Mouse (Mus musculus) forebrain, embryonic 11.5 days (tissue): ENCODE results near the gene Iqschfp. TPM values are rescaled to one million over a fixed set of nuclear protein-coding genes. Genes with fewer than 3 reads are reported as not detected.

ENCODE experiments used
- ATAC-seq: fragments of 200-750 bp; cut with Nextera tagmentation; replicated peaks from 2 replicates; pipeline ENCODE4 v1.8.0; 2017; ENCODE audit warnings: moderate TSS enrichment; ENCODE audit not compliant: low FRiP score
- DNase-seq: peaks from one replicate; pipeline ENCODE4 v3.0.0-alpha.2; 2017; ENCODE audit warnings: low spot score
- H3K27ac ChIP-seq: fragments of 300-500 bp; sonication (generic); 2 replicates; pipeline ENCODE4 v1.5.1; 2014; ENCODE audit warnings: low read depth, low read length
- H3K27me3 ChIP-seq: fragments of 300-500 bp; sonication (generic); 2 replicates; pipeline ENCODE4 v1.6.1; 2014; ENCODE audit warnings: mild to moderate bottlenecking, low read length, mixed read lengths; ENCODE audit not compliant: control insufficient read depth, insufficient read depth
- H3K36me3 ChIP-seq: fragments of 300-500 bp; sonication (generic); 2 replicates; pipeline ENCODE4 v1.6.1; 2014; ENCODE audit warnings: mild to moderate bottlenecking, low read length, moderate library complexity, mixed read lengths; ENCODE audit not compliant: control insufficient read depth, insufficient read depth
- H3K4me1 ChIP-seq: fragments of 300-500 bp; sonication (generic); replicated peaks from 2 replicates; pipeline ENCODE4 v1.6.1; 2014; ENCODE audit warnings: low read length, mixed read lengths; ENCODE audit not compliant: control insufficient read depth, insufficient read depth
- H3K4me2 ChIP-seq: fragments of 300-500 bp; sonication (generic); 2 replicates; pipeline ENCODE4 v1.6.1; 2014; ENCODE audit warnings: low read depth, mild to moderate bottlenecking, low read length, moderate library complexity, mixed read lengths; ENCODE audit not compliant: severe bottlenecking
- H3K4me3 ChIP-seq: fragments of 300-500 bp; sonication (generic); 2 replicates; pipeline ENCODE4 v1.5.1; 2014; ENCODE audit warnings: low read depth, low read length
- H3K9ac ChIP-seq: fragments of 300-500 bp; sonication (generic); 2 replicates; pipeline ENCODE4 v1.6.1; 2014; ENCODE audit warnings: low read length
- H3K9me3 ChIP-seq: fragments of 300-500 bp; sonication (generic); 2 replicates; pipeline ENCODE4 v1.6.1; 2016; ENCODE audit warnings: low read length, mixed read lengths; ENCODE audit not compliant: control insufficient read depth
- WGBS: fragments of 180-500 bp; shearing (Covaris S2); extraction: QIAGEN DNeasy Blood & Tissue Kit; methylation state at CpG from one replicate; pipeline ENCODE4 v1.1.7; 2014; 5-methylcytosine and 5-hydroxymethylcytosine counted together
- polyA plus RNA-seq: library from polyadenylated mRNA; unstranded; fragments of >200 nt; fragmentation: Nextera tagmentation; extraction: Ambion mirVana; gene quantifications from 2 replicates; pipeline ENCODE4 v1.2.1, GENCODE M21; 2014

Iqschfp gene
- polyA plus RNA-seq, 1 experiment from 2014 or later, result 1.3 TPM

DNA sequence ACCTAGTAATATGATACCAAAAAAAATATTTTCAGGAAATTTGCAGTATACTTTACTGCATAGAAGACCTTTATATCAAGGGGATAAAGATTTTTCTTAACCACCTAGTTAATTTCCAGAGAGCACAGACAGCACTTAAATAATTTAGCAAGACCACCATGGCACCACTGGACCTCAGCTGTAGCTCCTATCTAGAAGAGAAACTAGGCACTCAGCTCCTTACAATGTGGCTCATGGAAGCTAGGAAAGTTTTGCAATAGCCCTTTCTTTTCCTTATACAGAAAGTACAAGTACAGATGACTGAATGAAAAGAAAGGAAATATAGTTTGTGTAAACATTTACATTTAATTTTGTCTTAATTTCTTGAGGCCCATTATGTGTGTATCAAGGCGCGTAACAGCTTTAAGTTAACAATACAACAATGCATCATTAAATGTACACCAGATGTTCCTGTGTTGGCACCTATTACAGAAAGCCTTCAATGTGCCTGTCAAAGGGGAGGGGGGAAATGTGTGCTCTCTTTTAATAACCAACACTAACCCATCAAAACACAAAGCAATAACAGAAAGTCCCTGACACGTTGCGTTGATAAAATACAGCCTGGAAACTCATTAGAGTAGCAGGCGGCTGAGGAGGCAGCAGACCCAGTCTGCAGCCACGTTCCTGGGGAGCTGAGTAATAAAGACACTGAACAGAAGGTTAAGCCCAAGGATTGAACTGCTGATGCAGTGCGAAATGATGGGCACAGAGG, 391.0 kb downstream of the Iqschfp start:
- no peak overlapping the region for H3K4me2 ChIP-seq
- H3K9me3 ChIP-seq, result no peaks in the 10 kb centered on the region
- no peak overlapping the region for H3K9ac ChIP-seq
- 44% methylated on average over 7 of the region's 7 CpGs for WGBS
- H3K4me1 ChIP-seq, result 0 out of 2 replicates have a peak, but pooled peaks cover 2% of the 10 kb centered on the region
- H3K36me3 ChIP-seq, result no peaks in the 10 kb centered on the region
- H3K27ac ChIP-seq, result no peak overlapping the region
- DNase-seq, result peak; percentile 51
- peak; percentile 55 for ATAC-seq
- no peaks in the 10 kb centered on the region for H3K27me3 ChIP-seq
- H3K4me3 ChIP-seq, result no peak overlapping the region

DNA sequence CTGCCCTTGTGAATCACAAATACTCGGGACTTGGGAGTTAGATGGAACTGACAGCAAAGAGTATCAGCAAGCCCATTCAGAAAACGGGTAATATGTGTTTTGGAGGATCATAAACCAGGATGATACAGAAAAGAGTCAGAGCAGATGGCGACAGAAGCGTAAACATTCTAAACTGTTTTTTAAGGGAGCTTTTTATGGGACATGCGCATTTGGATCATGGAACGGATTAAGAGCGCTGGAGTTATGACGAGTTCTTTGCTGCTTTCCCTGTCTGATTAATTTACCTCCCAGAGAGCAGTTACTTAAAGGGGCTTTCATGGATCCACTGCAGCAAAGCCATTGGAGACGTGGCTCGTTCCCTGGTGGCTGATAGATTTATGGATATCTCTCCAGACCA, 391.6 kb downstream of the Iqschfp start:
- Histone ChIP-seq H3K9ac (no peak overlapping the region), H3K4me1 (0 out of 2 replicates have a peak, but pooled peaks cover 2% of the 10 kb centered on the region), H3K27me3 (no peaks in the 10 kb centered on the region), H3K36me3 (no peaks in the 10 kb centered on the region), H3K4me3 (no peak overlapping the region), H3K27ac (no peak overlapping the region), H3K9me3 (no peaks in the 10 kb centered on the region), H3K4me2 (no peak overlapping the region)
- DNase-seq (no peak), ATAC-seq (no peak)
- 62% methylated on average over 10 of the region's 10 CpGs for WGBS

DNA sequence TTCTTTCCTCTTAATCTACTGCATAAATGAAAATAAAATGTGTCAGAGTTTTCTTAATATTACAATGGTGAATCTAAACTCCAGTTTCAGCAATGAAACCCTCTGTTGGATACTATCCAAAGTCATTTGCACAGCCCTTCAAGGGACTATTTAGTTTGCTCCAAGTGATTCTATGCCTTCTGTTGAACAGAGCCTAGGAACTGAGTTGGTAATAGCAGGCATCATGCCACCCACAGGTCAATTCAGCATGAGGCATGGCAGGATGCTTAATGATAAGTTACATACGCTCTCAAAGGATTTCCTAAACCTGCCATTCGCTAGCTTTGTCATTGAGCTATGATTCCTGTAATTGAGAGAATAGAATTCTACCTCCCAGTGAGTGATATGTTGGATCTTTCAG, 392.5 kb downstream of the Iqschfp start:
- no peaks in the 10 kb centered on the region for H3K9me3 ChIP-seq
- H3K27me3 ChIP-seq, result no peaks in the 10 kb centered on the region
- H3K27ac ChIP-seq, result no peak overlapping the region
- 83% methylated on average over 2 of the region's 2 CpGs for WGBS
- H3K4me2 ChIP-seq, result no peak overlapping the region
- H3K36me3 ChIP-seq, result no peaks in the 10 kb centered on the region
- H3K4me3 ChIP-seq, result no peak overlapping the region
- ATAC-seq, result no peak
- 0 out of 2 replicates have a peak, but pooled peaks cover 2% of the 10 kb centered on the region for H3K4me1 ChIP-seq
- no peak for DNase-seq
- H3K9ac ChIP-seq, result no peak overlapping the region

DNA sequence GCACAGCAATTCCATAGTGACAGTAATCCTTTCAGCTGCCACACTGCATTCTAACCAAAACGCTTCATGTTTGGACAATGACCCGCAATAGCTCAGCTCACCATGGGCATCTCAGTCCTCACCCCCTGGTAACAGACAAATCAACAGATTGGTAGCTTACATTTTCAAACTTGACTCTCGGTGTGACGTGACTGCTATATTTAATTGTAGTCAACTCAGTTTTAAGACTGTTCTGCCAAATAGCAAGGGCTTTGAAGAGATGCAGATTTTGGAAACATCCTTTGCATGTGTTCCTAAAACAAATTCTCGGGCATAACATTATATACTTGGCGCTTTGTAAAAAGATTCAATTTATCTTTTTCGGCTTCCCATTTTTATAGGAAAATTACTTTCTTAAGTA, 404.7 kb downstream of the Iqschfp start:
- no peaks in the 10 kb centered on the region for H3K4me1 ChIP-seq
- WGBS, result 82% methylated on average over 7 of the region's 7 CpGs
- ATAC-seq, result no peak
- H3K9ac ChIP-seq, result no peak overlapping the region
- no peak overlapping the region for H3K27ac ChIP-seq
- no peaks in the 10 kb centered on the region for H3K27me3 ChIP-seq
- no peaks in the 10 kb centered on the region for H3K36me3 ChIP-seq
- no peak overlapping the region for H3K4me3 ChIP-seq
- DNase-seq, result no peak
- no peak overlapping the region for H3K4me2 ChIP-seq
- H3K9me3 ChIP-seq, result no peaks in the 10 kb centered on the region

DNA sequence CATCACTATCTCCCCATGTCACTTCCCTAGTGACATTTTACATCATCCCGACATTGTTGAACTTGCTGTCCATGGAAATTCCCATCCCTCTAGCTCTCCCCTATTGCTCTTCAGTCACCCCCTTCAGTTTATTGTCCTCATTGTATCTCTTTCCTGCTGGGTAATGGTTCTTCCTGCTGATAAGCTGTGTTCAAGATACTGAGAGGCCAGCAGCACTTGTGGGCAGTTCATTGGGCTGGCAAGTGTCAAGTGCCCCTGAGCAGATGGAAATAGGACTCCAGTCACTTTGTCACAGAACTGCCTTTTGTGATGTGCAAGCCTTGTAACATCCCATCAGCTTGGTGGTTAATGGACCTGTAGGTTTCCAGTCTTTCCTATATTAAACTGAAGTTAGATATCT, 413.6 kb downstream of the Iqschfp start:
- Histone ChIP-seq H3K9ac (no peak overlapping the region), H3K27me3 (no peaks in the 10 kb centered on the region), H3K4me1 (no peaks in the 10 kb centered on the region), H3K27ac (no peak overlapping the region), H3K4me3 (no peak overlapping the region), H3K9me3 (no peaks in the 10 kb centered on the region), H3K36me3 (no peaks in the 10 kb centered on the region), H3K4me2 (no peak overlapping the region)
- WGBS, result 71% methylated on average over 1 of the region's 1 CpGs
- DNase-seq (no peak), ATAC-seq (no peak)

DNA sequence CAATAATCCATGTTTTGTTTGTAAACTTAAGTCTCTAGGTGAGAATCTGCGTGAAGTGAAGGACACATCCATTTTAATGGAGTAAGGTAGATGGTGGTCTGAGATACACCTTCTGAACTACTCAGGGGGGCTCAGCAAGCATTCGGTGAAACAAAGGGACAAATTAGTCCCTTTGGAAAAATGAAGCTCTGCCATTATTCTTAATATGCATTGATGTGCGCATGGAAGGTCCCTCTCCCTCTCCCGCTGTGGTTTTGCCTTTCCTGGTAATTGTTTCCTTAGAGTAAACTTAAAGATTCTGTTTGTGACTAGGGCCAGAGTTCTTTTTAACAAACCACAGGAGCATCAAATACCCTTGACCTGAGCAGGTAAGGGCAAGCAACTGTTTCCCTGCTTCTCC, 414.7 kb downstream of the Iqschfp start:
- Histone ChIP-seq H3K4me2 (no peak overlapping the region), H3K27ac (no peak overlapping the region), H3K4me3 (no peak overlapping the region), H3K4me1 (no peaks in the 10 kb centered on the region), H3K27me3 (no peaks in the 10 kb centered on the region), H3K9ac (no peak overlapping the region), H3K9me3 (no peaks in the 10 kb centered on the region), H3K36me3 (no peaks in the 10 kb centered on the region)
- ATAC-seq, result no peak
- WGBS, result 22% methylated on average over 4 of the region's 4 CpGs
- DNase-seq, result no peak

DNA sequence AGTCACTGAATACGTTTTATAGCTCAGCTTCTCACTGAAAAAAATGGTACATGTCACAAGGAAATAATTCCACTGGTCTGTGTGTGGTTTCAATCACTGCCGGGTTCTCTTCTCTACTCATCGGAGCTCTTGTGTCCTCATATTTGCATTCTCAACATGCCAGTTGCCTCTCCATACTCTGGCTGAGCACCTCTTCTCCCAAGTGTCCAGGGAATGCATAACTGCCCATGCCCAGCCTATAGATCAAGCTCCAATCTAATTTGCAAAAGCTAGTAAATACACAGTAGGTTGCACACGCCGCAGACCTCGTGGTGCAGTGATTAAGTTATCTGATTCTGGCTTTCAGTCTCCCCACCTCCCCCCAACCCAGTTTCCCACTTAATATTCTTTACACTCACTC, 433.5 kb downstream of the Iqschfp start:
- Histone ChIP-seq H3K27ac (no peak overlapping the region), H3K4me2 (no peak overlapping the region), H3K27me3 (no peaks in the 10 kb centered on the region), H3K4me1 (no peaks in the 10 kb centered on the region), H3K36me3 (no peaks in the 10 kb centered on the region), H3K9ac (no peak overlapping the region), H3K9me3 (no peaks in the 10 kb centered on the region), H3K4me3 (no peak overlapping the region)
- 86% methylated on average over 6 of the region's 6 CpGs for WGBS
- ATAC-seq, result no peak
- DNase-seq, result no peak

DNA sequence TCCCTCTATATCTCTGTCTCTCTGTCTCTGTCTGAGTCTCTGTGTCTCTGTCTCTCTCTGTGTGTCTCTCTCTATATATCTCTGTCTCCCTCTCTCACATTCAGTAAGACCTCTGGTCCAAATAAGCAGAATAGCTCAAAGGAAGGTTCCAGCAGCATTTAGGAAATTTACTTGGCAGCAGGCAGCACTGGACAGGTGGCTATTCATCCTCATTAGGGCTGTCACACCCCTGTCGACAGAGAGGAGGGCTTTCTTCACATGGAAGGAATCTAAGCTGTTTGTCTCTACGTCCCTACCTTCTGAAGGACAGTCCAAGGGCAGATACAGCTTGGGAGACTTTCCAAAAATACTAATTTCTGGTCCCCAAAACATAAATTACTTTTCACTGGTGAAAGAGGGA, 440.5 kb downstream of the Iqschfp start:
- Histone ChIP-seq H3K9ac (no peak overlapping the region), H3K36me3 (no peaks in the 10 kb centered on the region), H3K9me3 (no peaks in the 10 kb centered on the region), H3K27ac (no peak overlapping the region), H3K4me3 (no peak overlapping the region), H3K27me3 (no peaks in the 10 kb centered on the region), H3K4me2 (no peak overlapping the region), H3K4me1 (no peaks in the 10 kb centered on the region)
- WGBS, result 68% methylated on average over 2 of the region's 2 CpGs
- no peak for ATAC-seq
- no peak for DNase-seq

DNA sequence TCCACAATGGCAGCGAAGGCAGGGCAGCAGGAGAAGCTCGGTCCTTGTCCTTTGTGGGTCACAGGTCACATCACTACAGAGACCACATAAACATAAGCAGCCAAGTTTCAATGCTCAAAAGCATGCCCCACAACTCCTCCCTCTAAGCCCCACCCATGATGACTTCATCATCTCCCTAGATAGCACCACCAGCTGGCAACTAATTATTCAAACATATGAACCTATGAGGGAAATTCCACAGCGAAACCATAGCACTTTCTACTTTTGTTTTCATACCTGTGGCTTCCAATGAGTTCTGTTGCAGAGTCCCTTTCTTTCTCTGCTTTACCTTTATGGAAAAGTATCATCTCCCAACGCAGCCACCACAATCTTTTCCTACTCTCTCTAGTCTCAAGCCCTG, 443.5 kb downstream of the Iqschfp start:
- DNase-seq (no peak), ATAC-seq (no peak)
- no peaks in the 10 kb centered on the region for H3K27me3 ChIP-seq
- H3K4me1 ChIP-seq, result no peaks in the 10 kb centered on the region
- no peak overlapping the region for H3K9ac ChIP-seq
- no peak overlapping the region for H3K27ac ChIP-seq
- no peaks in the 10 kb centered on the region for H3K36me3 ChIP-seq
- no peak overlapping the region for H3K4me2 ChIP-seq
- no peaks in the 10 kb centered on the region for H3K9me3 ChIP-seq
- no peak overlapping the region for H3K4me3 ChIP-seq
- 93% methylated on average over 4 of the region's 4 CpGs for WGBS
